Mouse (Mus musculus) forebrain, embryonic 13.5 days (tissue): ENCODE results near the gene Fgf14. TPM values are rescaled to one million over a fixed set of nuclear protein-coding genes. Genes with fewer than 3 reads are reported as not detected.
"Not testable (repeated sequence)": the region's sequence is repeated elsewhere in the genome, so short reads cannot be mapped to it uniquely, and the experiment has no call there.

ENCODE experiments used
- ATAC-seq: fragments of 200-750 bp; cut with Nextera tagmentation; 2 replicates; pipeline ENCODE4 v1.8.0; 2017
- H3K27ac ChIP-seq: fragments of 300-500 bp; sonication (generic); 2 replicates; pipeline ENCODE4 v1.5.1; 2015; ENCODE audit warnings: inconsistent platforms, mild to moderate bottlenecking, moderate library complexity
- H3K27me3 ChIP-seq: fragments of 300-500 bp; sonication (generic); 2 replicates; pipeline ENCODE4 v1.6.1; 2015; ENCODE audit warnings: mild to moderate bottlenecking, inconsistent platforms
- H3K36me3 ChIP-seq: fragments of 300-500 bp; sonication (generic); 2 replicates; pipeline ENCODE4 v1.6.1; 2015; ENCODE audit warnings: mild to moderate bottlenecking, inconsistent platforms; ENCODE audit not compliant: poor library complexity, severe bottlenecking
- H3K4me1 ChIP-seq: fragments of 300-500 bp; sonication (generic); 2 replicates; pipeline ENCODE4 v1.6.1; 2015; ENCODE audit warnings: inconsistent platforms
- H3K4me2 ChIP-seq: fragments of 300-500 bp; sonication (generic); 2 replicates; pipeline ENCODE4 v1.6.1; 2015; ENCODE audit warnings: inconsistent platforms, mild to moderate bottlenecking, moderate library complexity
- H3K4me3 ChIP-seq: fragments of 300-500 bp; sonication (generic); 2 replicates; pipeline ENCODE4 v1.5.1; 2015; ENCODE audit warnings: mild to moderate bottlenecking, inconsistent platforms
- H3K9ac ChIP-seq: fragments of 300-500 bp; sonication (generic); 2 replicates; pipeline ENCODE4 v1.6.1; 2015; ENCODE audit warnings: mild to moderate bottlenecking, inconsistent platforms
- H3K9me3 ChIP-seq: fragments of 300-500 bp; sonication (generic); replicated peaks from 2 replicates; pipeline ENCODE4 v1.6.1; 2016; ENCODE audit warnings: inconsistent platforms
- WGBS: fragments of 180-500 bp; shearing (Covaris S2); methylation state at CpG from one replicate; pipeline ENCODE4 v1.1.7; 2015; 5-methylcytosine and 5-hydroxymethylcytosine counted together
- polyA plus RNA-seq: library from polyadenylated mRNA; unstranded; fragments of >200 nt; fragmentation: Nextera tagmentation; extraction: Ambion mirVana; gene quantifications from 2 replicates; pipeline ENCODE4 v1.2.1, GENCODE M21; 2015

The Fgf14 gene
- polyA plus RNA-seq, 1 experiment from 2014 or later = 13.8 TPM

DNA sequence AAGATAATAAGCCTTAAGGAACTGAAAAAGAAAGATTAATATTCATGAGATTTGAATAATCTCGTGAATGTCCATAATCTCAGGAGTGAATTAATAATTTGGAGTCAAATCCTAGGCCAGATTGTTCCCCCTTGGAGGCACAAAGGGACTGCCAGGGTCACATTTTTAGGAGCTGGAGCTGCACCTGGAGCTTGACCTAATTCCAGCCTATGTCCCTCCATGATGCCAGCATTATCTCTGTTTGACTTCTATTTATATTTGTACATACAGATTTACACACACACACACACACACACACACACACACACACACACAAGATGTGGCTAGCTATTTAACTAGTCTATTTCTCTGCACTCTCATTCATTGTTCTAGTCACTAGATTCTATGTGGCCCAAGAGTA is 100.4 kb downstream of the Fgf14 start:
- no peak for ATAC-seq
- Histone ChIP-seq H3K27me3 (no peaks in the 10 kb centered on the region), H3K9ac (no peak overlapping the region), H3K4me2 (no peak overlapping the region), H3K4me1 (no peaks in the 10 kb centered on the region), H3K9me3 (no peaks in the 10 kb centered on the region), H3K27ac (no peak overlapping the region), H3K4me3 (no peak overlapping the region), H3K36me3 (no peaks in the 10 kb centered on the region)
- WGBS = 71% methylated on average over 1 of the region's 1 CpGs

GRCm38 (mm10) chr14:124575130-124575885 is 101.6 kb downstream of the Fgf14 start:
- Histone ChIP-seq H3K36me3 (no peaks in the 10 kb centered on the region), H3K9ac (no peak overlapping the region), H3K27me3 (no peaks in the 10 kb centered on the region), H3K4me3 (no peak overlapping the region), H3K9me3 (no peaks in the 10 kb centered on the region), H3K4me1 (no peaks in the 10 kb centered on the region), H3K4me2 (no peak overlapping the region), H3K27ac (no peak overlapping the region)
- 67% methylated on average over 1 of the region's 1 CpGs for WGBS
- ATAC-seq = no peak

GRCm38 (mm10) chr14:124566445-124566844 is 110.5 kb downstream of the Fgf14 start:
- no peaks in the 10 kb centered on the region for H3K9me3 ChIP-seq
- no peaks in the 10 kb centered on the region for H3K36me3 ChIP-seq
- WGBS = 100% methylated on average over 1 of the region's 1 CpGs
- H3K27me3 ChIP-seq = no peaks in the 10 kb centered on the region
- H3K9ac ChIP-seq = no peak overlapping the region
- ATAC-seq = no peak
- no peaks in the 10 kb centered on the region for H3K4me1 ChIP-seq
- H3K27ac ChIP-seq = no peak overlapping the region
- H3K4me3 ChIP-seq = no peak overlapping the region
- H3K4me2 ChIP-seq = no peak overlapping the region

DNA sequence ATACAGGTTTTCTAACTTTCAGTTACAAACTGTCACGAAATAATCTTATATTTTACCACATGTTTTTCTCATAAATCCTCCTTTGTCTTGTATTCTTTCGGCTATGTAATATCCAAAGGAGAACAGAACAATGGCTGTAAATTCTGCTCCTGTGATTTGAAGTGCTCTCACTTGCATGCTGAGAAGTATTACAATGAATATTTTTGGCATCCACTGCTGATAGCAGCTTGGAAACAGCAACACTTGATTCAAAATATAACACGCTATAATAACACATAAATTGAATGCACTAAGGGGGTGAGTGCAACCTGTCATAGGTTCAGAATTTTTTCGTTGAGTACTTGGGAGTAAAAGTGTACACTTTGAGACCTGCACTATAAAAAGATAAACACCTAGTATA is 115.4 kb downstream of the Fgf14 start:
- no peaks in the 10 kb centered on the region for H3K36me3 ChIP-seq
- H3K9me3 ChIP-seq = no peaks in the 10 kb centered on the region
- no peaks in the 10 kb centered on the region for H3K27me3 ChIP-seq
- no peak overlapping the region for H3K27ac ChIP-seq
- H3K9ac ChIP-seq = no peak overlapping the region
- H3K4me1 ChIP-seq = no peaks in the 10 kb centered on the region
- no peak overlapping the region for H3K4me2 ChIP-seq
- 79% methylated on average over 4 of the region's 4 CpGs for WGBS
- ATAC-seq = no peak
- no peak overlapping the region for H3K4me3 ChIP-seq

GRCm38 (mm10) chr14:124536106-124536505 is 140.8 kb downstream of the Fgf14 start:
- H3K4me3 ChIP-seq = no peak overlapping the region
- no peak for ATAC-seq

GRCm38 (mm10) chr14:124535376-124535775 is 141.6 kb downstream of the Fgf14 start:
- not testable (repeated sequence) for H3K4me3 ChIP-seq, H3K27ac ChIP-seq, H3K4me2 ChIP-seq, H3K9me3 ChIP-seq, ATAC-seq, H3K4me1 ChIP-seq, H3K9ac ChIP-seq, H3K27me3 ChIP-seq, H3K36me3 ChIP-seq
- WGBS = 65% methylated on average over 2 of the region's 2 CpGs

More at GRCm38 (mm10) chr14:124536106-124536505, 140.8 kb downstream of the Fgf14 start:
- Histone ChIP-seq H3K4me2 (no peak overlapping the region), H3K27ac (no peak overlapping the region), H3K9ac (no peak overlapping the region), H3K27me3 (no peaks in the 10 kb centered on the region), H3K4me1 (no peaks in the 10 kb centered on the region), H3K9me3 (no peaks in the 10 kb centered on the region), H3K36me3 (no peaks in the 10 kb centered on the region)
- 82% methylated on average over 3 of the region's 3 CpGs for whole genome bisulfite sequencing

GRCm38 (mm10) chr14:124532051-124532450 is 144.9 kb downstream of the Fgf14 start:
- no peak for ATAC-seq

GRCm38 (mm10) chr14:124512009-124512408 is 164.9 kb downstream of the Fgf14 start:
- no peak overlapping the region for H3K4me3 ChIP-seq
- no peak overlapping the region for H3K9ac ChIP-seq
- H3K36me3 ChIP-seq = no peaks in the 10 kb centered on the region
- no peaks in the 10 kb centered on the region for H3K27me3 ChIP-seq
- H3K27ac ChIP-seq = no peak overlapping the region
- H3K9me3 ChIP-seq = no peaks in the 10 kb centered on the region
- WGBS = 86% methylated on average over 1 of the region's 1 CpGs
- H3K4me1 ChIP-seq = no peaks in the 10 kb centered on the region
- ATAC-seq = no peak
- no peak overlapping the region for H3K4me2 ChIP-seq

More at GRCm38 (mm10) chr14:124532051-124532450, 144.9 kb downstream of the Fgf14 start:
- Histone ChIP-seq H3K4me2 (no peak overlapping the region), H3K9ac (no peak overlapping the region), H3K4me1 (no peaks in the 10 kb centered on the region), H3K36me3 (no peaks in the 10 kb centered on the region), H3K27me3 (no peaks in the 10 kb centered on the region), H3K4me3 (no peak overlapping the region), H3K27ac (no peak overlapping the region), H3K9me3 (no peaks in the 10 kb centered on the region)
- WGBS = 56% methylated on average over 1 of the region's 1 CpGs

GRCm38 (mm10) chr14:124488971-124489370 is 188.0 kb downstream of the Fgf14 start:
- Histone ChIP-seq H3K9me3 (no peaks in the 10 kb centered on the region), H3K4me2 (no peak overlapping the region), H3K27me3 (no peaks in the 10 kb centered on the region), H3K4me3 (no peak overlapping the region), H3K27ac (no peak overlapping the region), H3K36me3 (no peaks in the 10 kb centered on the region), H3K4me1 (no peaks in the 10 kb centered on the region), H3K9ac (no peak overlapping the region)
- 100% methylated on average over 1 of the region's 1 CpGs for WGBS
- ATAC-seq = no peak

DNA sequence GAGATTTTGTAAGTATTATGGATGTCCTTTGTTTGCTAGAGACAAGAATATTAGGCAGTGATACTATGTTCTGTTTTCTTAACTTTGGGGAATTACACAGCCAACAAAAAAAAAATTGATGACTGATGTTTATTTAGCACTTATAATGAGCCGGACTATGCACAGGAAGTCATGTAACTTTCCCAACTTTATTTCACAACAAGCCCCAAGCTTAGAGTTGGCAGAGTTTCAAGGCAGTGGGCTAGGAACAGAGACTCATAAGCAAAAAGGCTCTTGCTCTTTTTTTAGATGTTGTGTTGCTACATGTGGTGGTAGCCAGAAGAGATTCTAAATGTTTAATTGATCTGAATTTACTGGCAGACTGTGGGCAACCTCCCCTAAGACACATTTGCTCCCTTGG is 191.7 kb downstream of the Fgf14 start:
- Histone ChIP-seq H3K27me3 (no peaks in the 10 kb centered on the region), H3K4me1 (no peaks in the 10 kb centered on the region), H3K9me3 (no peaks in the 10 kb centered on the region), H3K4me3 (no peak overlapping the region), H3K36me3 (no peaks in the 10 kb centered on the region), H3K9ac (no peak overlapping the region), H3K27ac (no peak overlapping the region), H3K4me2 (no peak overlapping the region)
- no peak for ATAC-seq
- 91% methylated on average over 1 of the region's 1 CpGs for WGBS

GRCm38 (mm10) chr14:124474066-124474667 is 202.8 kb downstream of the Fgf14 start:
- Histone ChIP-seq H3K27ac (no peak overlapping the region), H3K27me3 (no peaks in the 10 kb centered on the region), H3K9ac (no peak overlapping the region), H3K4me1 (no peaks in the 10 kb centered on the region), H3K36me3 (no peaks in the 10 kb centered on the region), H3K4me3 (no peak overlapping the region), H3K9me3 (no peaks in the 10 kb centered on the region), H3K4me2 (no peak overlapping the region)
- no peak for ATAC-seq
- WGBS = 78% methylated on average over 2 of the region's 2 CpGs

DNA sequence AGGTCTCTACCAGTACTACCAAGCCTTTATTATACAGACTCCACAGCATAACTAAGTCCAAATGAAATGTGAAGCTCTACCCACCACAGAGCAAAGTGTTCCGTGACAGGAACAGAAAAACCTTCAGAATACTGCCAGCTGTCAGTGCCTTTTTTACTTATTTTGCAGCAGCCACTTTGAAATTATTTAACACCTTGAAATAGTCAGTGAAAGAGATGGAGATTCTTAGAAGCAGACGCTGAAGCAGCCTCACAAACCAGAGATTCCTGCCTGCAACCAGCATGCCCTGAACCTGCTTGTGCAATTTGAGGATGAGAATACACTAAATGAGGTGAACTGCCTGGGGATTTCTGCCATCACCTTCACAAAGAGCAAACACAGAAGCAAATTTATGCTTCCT is 206.0 kb downstream of the Fgf14 start:
- WGBS = 72% methylated on average over 2 of the region's 2 CpGs

More for the DNA sequence above, 206.0 kb downstream of the Fgf14 start:
- H3K4me1 ChIP-seq = no peaks in the 10 kb centered on the region
- H3K27ac ChIP-seq = no peak overlapping the region; the same call in 1 of the 2 replicates
- no peaks in the 10 kb centered on the region for H3K27me3 ChIP-seq
- no peak overlapping the region for H3K4me3 ChIP-seq
- ATAC-seq = no peak
- H3K4me2 ChIP-seq = no peak overlapping the region
- H3K9me3 ChIP-seq = no peaks in the 10 kb centered on the region
- no peak overlapping the region for H3K9ac ChIP-seq
- no peaks in the 10 kb centered on the region for H3K36me3 ChIP-seq
